Mouse (Mus musculus) spleen, adult 2 months (tissue): ENCODE measurements around the gene Pip5k1a. TPM values are rescaled to one million over a fixed set of nuclear protein-coding genes. Genes with fewer than 3 reads are reported as not detected.
"Not testable (repeated sequence)": the region's sequence is repeated elsewhere in the genome, so short reads cannot be mapped to it uniquely, and the experiment has no call there.

Source experiments
- DNase-seq, 2 experiments: peaks; one replicate each; pipeline versions ENCODE4 v3.0.0 to v3.0.0-alpha.2; 2012 to 2021; ENCODE audit warnings: low spot score in 2 of 2, low read depth in 1 of 2
- H3K27ac ChIP-seq: fragments of 200-500 bp; 2 replicates; pipeline ENCODE4 v1.5.1; 2012; ENCODE audit warnings: low read length, inconsistent platforms; ENCODE audit not compliant: insufficient read depth
- H3K27me3 ChIP-seq: fragments of 200-500 bp; 2 replicates; pipeline ENCODE4 v1.6.1; 2012; ENCODE audit warnings: mild to moderate bottlenecking, moderate library complexity, low read length, inconsistent platforms; ENCODE audit not compliant: control insufficient read depth, insufficient read depth
- H3K36me3 ChIP-seq: fragments of 200-500 bp; 2 replicates; pipeline ENCODE4 v1.6.1; 2012; ENCODE audit warnings: mild to moderate bottlenecking, low read length, inconsistent platforms; ENCODE audit not compliant: control insufficient read depth, insufficient read depth
- H3K4me1 ChIP-seq: fragments of 200-500 bp; 2 replicates; pipeline ENCODE4 v1.6.1; 2011; ENCODE audit warnings: inconsistent platforms; ENCODE audit not compliant: control insufficient read depth, insufficient read depth, insufficient read length
- H3K4me3 ChIP-seq: fragments of 200-500 bp; 2 replicates; pipeline ENCODE4 v1.5.1; 2011; ENCODE audit warnings: mild to moderate bottlenecking, inconsistent platforms; ENCODE audit not compliant: insufficient read depth, insufficient read length; ENCODE audit errors: extremely low read depth
- CTCF ChIP-seq: fragments of 200-500 bp; IDR thresholded peaks from 2 replicates; pipeline ENCODE4 v1.5.1; 2011; ENCODE audit warnings: mild to moderate bottlenecking, inconsistent platforms; ENCODE audit not compliant: insufficient read depth, insufficient read length, insufficient replicate concordance; ENCODE audit errors: extremely low read depth
- POLR2A ChIP-seq: fragments of 200-500 bp; IDR thresholded peaks from 2 replicates; pipeline ENCODE4 v1.6.1; 2011; ENCODE audit warnings: low read depth, low read length, inconsistent platforms
- WGBS: fragments of 180-500 bp; shearing (Covaris S2); methylation state at CpG from one replicate; pipeline ENCODE4 v1.1.7; 2018; 5-methylcytosine and 5-hydroxymethylcytosine counted together
- polyA plus RNA-seq: library from polyadenylated mRNA; depleted of rRNA; stranded (reverse); fragments of >200 nt; gene quantifications from 2 replicates; pipeline ENCODE4 v1.2.3, GENCODE M21; 2012

Pip5k1a gene
- polyA plus RNA-seq, 1 experiment = 14.1 TPM

DNA sequence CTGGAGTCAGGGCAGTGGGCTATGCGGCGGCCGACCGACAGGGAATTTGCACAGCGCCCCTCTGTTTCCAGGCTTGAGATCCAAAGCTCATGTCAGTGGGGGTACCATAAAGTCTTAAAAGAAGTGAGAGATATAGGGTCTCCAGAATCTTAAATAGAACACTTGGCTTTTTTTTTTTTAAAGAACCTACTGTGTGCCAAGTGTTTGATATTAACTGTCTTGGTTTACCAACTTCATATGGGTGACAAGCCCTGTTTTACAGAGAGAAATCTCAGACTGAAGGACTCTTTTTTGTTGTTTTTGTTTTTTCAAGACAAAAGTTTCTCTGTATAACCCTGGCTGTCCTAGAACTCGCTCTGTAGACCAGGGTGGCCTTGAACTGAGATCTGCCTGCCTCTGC lies 34.1 kb upstream of the Pip5k1a start:
- TF ChIP-seq POLR2A (no peak), CTCF (no peak)
- Histone ChIP-seq H3K4me3 (peak overlapping the region; percentile 82), H3K4me1 (peaks cover 28% of the 10 kb centered on the region; the same call in 1 of the 2 replicates), H3K27ac (peak overlapping the region; percentile 94), H3K36me3 (peaks cover 12% of the 10 kb centered on the region), H3K27me3 (no peaks in the 10 kb centered on the region)
- WGBS = 94% methylated on average over 6 of the region's 6 CpGs
- DNase-seq = no peak

DNA sequence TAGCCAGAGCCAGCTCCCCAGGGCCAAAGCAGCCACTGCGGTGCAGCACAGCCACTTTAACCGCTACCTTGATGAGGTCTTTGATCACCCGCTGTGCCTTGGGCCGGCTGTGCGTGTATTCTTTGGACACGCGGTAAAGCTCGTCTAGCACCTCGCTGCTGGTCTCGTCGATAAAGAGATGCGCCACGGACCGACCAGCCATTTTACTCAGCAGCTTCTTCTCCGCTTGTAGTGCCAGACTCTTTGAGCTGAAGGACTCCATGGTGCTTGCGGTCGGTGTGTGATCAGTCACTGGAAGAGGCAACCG lies 33.5 kb upstream of the Pip5k1a start:
- Histone ChIP-seq H3K27ac (peak overlapping the region; percentile 64), H3K4me3 (peak overlapping the region; percentile 8; the same call in 1 of the 2 replicates), H3K4me1 (peaks cover 32% of the 10 kb centered on the region; the same call in 1 of the 2 replicates), H3K36me3 (peaks cover 12% of the 10 kb centered on the region), H3K27me3 (no peaks in the 10 kb centered on the region)
- TF ChIP-seq POLR2A = no peak
- no peak for TF ChIP-seq CTCF
- DNase-seq = no peak
- 87% methylated on average over 18 of the region's 18 CpGs for WGBS

DNA sequence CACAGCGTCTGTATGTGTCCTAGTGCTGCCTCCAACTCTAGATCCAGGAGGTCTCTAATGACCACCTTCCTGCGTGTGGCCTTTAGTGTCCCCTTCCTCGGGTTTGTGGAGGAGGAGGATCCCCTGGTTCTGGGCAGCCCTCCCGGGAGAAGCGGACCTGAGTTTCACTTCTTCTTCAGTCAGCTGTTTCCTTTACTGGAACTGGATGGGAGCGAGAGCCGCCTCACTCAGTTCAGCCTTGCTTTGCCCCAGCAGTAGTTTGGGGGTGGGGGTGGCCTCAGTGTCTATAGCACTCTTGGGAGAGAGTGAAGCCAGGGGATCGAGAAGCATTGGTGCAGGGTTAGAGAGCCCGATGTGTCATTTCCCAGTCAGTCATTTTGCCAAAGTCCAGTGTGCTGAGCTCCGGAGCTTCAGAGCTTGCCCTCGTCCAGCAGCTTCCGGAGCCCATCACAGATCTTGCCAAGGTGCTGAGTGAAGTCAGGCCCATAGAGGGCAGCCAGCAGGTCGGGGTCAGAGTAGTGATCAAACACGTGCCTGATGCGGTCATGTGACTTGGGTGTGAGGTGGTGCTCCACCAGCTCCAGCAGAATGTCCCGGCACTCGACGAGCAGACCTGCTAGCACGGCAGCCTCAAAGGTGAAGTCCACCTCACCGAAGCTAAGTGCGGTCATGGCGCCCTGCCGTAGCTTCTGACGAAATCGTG lies 33.0 kb upstream of the Pip5k1a start:
- peaks cover 32% of the 10 kb centered on the region; the same call in 1 of the 2 replicates for H3K4me1 ChIP-seq
- H3K27ac ChIP-seq = peak overlapping the region; percentile 64
- no peaks in the 10 kb centered on the region for H3K27me3 ChIP-seq
- 62% methylated on average over 25 of the region's 25 CpGs for WGBS
- peak in 1 of 2 experiments; percentile 27 for DNase-seq
- peak overlapping the region; percentile 35; the same call in 1 of the 2 replicates for H3K4me3 ChIP-seq
- peaks cover 12% of the 10 kb centered on the region for H3K36me3 ChIP-seq
- TF ChIP-seq CTCF = no peak
- no peak for TF ChIP-seq POLR2A

DNA sequence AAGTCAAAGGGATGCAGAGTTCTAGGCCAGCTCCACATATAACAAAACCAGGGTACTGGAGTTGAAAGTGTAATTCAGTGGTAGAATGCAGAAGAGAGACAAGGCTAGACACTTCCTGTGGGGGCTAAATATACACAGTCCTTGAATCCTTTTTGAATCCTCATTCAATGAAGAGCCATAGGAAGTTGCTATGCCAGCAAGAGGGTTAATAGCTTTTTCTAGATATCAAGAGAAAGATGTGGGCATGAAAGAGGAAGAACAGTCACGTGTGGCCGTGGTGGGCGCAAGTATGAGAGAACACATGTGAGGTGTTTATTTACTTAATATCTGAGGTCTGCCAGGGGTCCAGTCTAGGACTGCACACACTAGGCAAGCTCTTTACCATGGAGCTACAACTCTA lies 29.6 kb upstream of the Pip5k1a start:
- peak in 1 of 2 experiments; percentile 37 for DNase-seq
- WGBS = 23% methylated on average over 3 of the region's 3 CpGs
- H3K4me3 ChIP-seq = no peak overlapping the region
- no peaks in the 10 kb centered on the region for H3K27me3 ChIP-seq
- H3K4me1 ChIP-seq = peaks cover 36% of the 10 kb centered on the region
- TF ChIP-seq POLR2A (no peak), CTCF (no peak)
- H3K27ac ChIP-seq = peak overlapping the region; percentile 71
- H3K36me3 ChIP-seq = peaks cover 12% of the 10 kb centered on the region

DNA sequence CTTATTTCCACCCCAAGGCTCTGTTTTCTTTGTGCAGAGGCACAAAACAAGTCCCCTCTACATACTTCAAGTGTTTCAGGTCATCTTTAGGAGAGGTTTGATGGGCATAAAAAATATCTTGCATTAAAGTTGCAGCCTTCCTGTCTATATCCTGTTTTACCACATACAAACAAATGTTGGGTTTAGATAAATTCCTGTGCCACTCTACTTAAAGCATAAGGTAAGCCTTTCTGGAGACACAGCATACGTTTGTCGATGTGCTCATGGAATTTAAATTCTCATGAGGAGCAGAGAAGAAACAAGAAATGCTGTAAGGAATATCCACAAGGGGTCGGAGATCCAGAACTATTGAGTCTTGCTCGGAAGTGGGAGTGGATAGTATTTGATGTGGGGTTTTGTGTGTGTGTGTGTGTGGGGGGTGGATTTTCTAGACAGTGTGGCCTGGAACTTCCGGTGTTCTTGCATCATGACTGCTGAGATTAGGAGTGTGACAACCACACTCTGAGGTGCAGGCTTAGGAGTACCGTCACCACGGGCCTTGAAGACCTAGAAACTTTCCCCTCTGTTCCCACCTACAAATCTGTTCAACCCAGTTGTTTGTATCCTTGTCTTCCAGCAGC lies 28.8 kb upstream of the Pip5k1a start:
- WGBS = 19% methylated on average over 7 of the region's 7 CpGs
- Histone ChIP-seq H3K36me3 (peaks cover 12% of the 10 kb centered on the region), H3K4me1 (peaks cover 35% of the 10 kb centered on the region), H3K27me3 (no peaks in the 10 kb centered on the region), H3K27ac (peak overlapping the region; percentile 71), H3K4me3 (peak overlapping the region; percentile 11; the same call in 1 of the 2 replicates)
- TF ChIP-seq CTCF (no peak), POLR2A (0 out of 2 replicates have a peak, but pooled peaks have one; percentile 9)
- peak in 1 of 2 experiments; percentile 27 for DNase-seq

DNA sequence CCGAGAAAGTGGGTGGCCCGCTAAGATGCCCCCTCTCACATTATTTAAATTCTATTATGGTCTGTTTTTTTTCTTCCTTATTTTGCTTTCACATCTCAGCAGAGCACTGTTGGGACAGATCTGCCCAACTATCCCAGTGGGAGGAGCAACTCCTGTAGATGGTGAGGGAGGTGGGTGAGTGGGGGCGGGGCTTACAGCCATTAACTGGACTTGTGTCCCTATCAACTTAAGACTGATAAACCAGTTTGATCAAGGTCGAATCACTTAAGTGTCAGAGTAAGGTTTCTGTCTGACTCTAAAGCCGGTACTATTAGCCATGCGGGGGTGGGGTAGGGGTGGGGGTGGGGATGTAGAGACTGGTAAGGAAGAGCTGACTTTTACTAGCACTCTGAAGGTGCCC lies 28.3 kb upstream of the Pip5k1a start:
- Histone ChIP-seq H3K27ac (peak overlapping the region; percentile 71), H3K36me3 (peaks cover 9% of the 10 kb centered on the region), H3K4me3 (peak overlapping the region; percentile 47), H3K27me3 (no peaks in the 10 kb centered on the region), H3K4me1 (peaks cover 30% of the 10 kb centered on the region)
- TF ChIP-seq CTCF = no peak
- no peak for TF ChIP-seq POLR2A
- 3% methylated on average over 6 of the region's 6 CpGs for WGBS
- DNase-seq = peak in 1 of 2 experiments; percentile 49

DNA sequence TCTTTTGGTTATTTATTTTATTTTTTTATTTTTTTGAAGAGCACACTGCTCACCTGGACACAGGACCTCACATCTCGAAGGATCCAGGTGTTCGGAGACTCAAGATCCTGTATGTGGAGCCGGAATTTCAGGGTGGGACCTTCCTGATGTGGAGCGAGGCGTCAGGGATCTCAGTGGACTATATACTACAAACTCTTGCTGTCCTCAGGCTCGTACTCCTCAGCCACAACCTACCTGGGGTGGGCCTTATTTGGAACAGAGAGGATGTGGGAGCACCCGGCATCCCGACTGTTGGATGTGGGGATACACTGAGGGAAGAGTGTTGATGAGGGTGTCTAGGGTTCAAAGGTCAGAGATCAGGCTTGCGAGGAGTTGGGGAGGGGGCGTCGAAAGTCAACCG lies 27.4 kb upstream of the Pip5k1a start:
- DNase-seq, H3K36me3 ChIP-seq, H3K4me3 ChIP-seq, H3K27me3 ChIP-seq, H3K27ac ChIP-seq: not testable (repeated sequence)
- no CpG with 5 or more reads among the region's 12 CpGs for WGBS
- peaks cover 22% of the 10 kb centered on the region for H3K4me1 ChIP-seq
